Mouse (Mus musculus) adrenal gland, postnatal 10 days (tissue): ENCODE data around the gene Rgs13. TPM values are rescaled to one million over a fixed set of nuclear protein-coding genes. Genes with fewer than 3 reads are reported as not detected.

ENCODE experiments used
- DNase-seq: peaks from one replicate; pipeline ENCODE4 v3.0.0; 2021; ENCODE audit warnings: mixed read lengths
- long read RNA-seq, 2 experiments: library from polyadenylated mRNA; stranded (forward); transcript quantifications; one replicate each; pipeline ENCODE4 v2.0.0; 2021
- total RNA-seq, 2 experiments: library from RNA; stranded (reverse); gene quantifications; 2 replicates each; pipeline ENCODE4 v1.2.3; 2021

Rgs13 gene
- total RNA-seq: not detected
- long read RNA-seq, experiment 1: 0 reads
- long read RNA-seq, experiment 2: 0 reads

DNA sequence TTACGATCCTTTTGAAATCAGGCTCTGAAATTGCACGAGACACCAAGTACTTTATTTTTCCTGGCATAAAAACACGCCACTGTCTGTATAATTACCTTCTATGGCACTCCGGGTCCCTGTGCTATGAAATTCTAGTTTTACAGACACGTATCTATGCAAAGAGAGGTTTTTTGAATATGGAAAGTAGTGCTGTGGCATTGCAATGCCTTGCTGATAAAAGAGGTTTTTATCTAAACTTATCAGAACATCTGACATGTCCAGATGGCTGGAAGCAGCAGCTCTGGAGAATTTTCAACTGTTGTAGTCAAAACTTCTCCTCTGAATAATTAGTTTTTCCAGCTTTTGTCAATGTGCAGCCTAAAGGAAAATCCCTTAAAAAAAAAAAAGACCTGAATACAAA is at the start of gene Rgs13:
Gene Rgs13 (minus strand): TSS at position 207 of the 400 bp plus-strand sequence.
- DNase-seq: no peak

DNA sequence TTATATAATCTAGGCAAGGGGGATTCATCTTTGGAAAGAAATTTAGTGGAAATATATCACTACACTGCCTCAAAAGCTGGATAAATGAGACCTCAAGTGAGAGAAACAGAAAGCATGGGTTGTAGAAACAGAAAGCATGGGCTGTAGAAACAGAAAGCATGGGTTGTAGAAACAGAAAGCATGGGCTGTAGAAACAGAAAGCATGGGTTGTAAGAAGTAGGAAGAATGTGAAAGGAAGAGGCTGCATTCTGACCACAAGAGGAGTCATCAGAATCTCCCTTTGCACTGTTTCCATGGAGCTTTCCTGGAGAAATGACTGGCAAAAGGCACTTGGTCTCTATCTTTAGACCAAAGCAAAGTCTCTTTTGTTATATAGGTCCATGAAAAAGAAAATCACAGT is 38.1 kb upstream of the Rgs13 start:
- DNase-seq: no peak

GRCm38 (mm10) chr1:144210912-144211311 is 33.7 kb upstream of the Rgs13 start:
- DNase-seq: no peak

DNA sequence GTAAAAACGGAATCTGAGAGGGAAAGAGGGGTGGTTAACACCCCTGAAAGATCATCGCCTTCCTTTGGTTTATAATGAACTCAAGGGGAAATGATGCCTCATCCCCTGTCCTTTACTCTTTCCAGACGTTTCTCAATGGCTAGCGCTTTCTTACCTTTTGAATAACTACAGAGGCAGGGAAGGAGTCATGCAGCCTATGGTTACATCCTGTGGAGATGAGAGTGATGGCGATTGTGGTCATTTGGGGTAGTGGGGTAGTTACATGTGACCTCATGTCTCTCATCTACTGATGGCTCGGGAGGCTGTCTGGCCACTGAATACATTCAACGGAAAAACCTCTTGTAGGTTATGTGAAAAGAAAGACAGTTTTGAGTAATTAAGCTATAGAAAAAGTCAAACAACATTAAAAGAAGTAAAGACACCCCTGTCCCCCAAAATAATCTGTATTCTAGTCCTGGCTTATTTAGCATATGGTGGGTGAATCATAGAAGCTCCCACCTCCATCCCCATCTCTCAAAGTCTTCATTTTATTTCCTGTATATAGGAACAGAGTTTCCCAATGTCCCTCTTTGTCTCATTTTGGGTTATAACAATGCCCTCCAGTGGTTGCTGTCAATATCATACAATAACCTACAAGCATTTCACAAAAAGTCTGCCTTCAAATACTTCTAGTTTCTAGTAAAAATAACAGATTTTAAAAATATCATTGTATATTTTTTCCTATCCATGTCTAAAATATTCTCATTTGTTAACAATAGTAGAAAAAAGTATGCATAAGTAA is 29.3 kb upstream of the Rgs13 start:
- DNase-seq: no peak

DNA sequence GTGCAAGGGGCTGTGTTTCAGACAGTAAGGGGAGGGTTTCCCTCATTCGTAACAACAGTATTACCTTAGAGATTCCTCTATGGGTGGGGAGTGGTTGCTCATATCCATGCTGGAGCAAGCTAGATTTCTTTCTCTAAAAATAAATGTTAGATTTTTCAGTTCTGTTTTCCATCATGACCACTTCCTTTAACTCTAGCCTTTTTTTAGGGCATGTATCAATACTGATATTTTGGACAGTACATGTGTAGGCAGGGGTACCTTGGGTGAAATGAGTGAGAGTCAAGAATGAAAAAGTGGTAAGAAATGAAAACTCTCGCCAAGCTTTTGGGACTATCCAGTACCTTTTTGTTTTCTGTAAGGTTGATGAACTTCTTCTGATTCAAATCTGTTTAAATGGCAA is 27.6 kb upstream of the Rgs13 start:
- DNase-seq: no peak

DNA sequence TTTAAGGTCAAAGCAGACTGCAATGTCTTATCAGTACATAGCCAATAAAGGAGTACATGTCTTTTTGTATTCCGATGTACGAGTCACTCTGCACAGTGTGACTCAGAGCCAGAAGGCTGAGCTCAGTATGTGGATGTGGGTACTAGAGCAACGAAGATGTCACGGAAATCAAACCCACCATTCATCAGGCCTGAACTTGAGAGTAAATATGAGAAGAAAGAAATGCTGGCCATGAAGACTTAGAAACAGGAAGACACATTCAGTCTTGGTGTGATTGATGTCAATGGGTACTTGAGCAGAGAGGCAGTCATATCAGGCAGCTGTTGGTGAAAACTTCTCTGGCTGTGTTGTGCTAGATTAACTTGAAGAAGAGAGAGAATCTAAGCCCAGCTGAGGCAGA is 25.8 kb upstream of the Rgs13 start:
- DNase-seq: no peak

DNA sequence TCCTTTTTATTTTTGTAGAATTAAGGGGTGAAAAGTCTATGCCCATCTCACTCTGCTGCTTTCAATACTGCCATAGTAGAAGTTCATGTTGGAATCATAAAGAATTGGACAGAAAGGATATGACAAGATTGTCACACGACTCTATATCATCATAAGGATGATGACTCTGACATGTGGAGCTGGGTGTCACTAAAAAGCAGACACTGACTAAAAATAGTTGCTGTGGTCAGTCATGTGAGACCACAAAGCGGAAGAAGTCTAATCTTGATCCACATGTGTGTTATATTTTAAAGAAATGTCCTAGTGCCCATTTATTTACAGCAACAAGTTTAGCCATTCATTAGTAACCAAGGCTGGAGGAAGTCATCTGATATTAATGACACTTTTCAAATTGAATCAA is 23.3 kb upstream of the Rgs13 start:
- DNase-seq: no peak

DNA sequence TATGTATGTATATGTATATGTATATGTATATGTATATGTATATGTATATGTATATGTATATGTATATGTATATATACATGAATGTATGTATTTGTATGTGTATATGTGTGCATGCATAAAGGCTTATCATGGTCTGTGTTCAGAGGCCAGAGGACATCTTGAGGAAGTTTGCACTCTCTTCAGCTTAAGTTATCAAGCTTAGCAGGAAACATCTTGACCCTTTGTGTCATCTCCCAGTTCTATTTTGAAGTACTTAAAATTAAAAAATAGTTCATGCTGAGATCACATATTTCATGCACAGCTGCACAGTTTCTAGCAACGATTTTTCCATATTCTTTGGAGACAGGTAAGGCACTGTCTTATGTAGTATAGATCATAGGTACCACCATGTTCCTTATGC is 22.4 kb upstream of the Rgs13 start:
- no peak for DNase-seq

DNA sequence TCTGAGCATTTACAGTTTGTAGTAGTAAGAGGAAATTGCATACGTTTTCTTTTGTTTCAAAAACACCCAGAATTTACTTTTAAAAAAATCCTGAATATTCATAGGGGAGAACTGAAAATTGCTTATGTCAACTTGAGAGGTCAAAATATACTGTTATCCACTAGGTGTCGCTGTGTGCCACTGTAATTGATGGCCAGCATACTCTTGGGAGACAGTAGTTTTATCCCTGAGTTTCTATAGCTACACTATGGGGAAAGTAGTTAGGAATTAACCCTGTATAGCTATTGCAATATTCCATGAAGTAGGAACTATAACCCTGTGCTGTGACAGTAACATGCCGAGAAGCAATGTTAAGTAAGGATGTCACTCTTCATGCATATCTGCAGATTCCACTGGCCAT is 20.5 kb upstream of the Rgs13 start:
- DNase-seq: peak; percentile 54

GRCm38 (mm10) chr1:144186655-144187396 is 9.7 kb upstream of the Rgs13 start:
- no peak for DNase-seq

- no peak for DNase-seq
These were observed 8.0 kb upstream of the Rgs13 start for GRCm38 (mm10) chr1:144184955-144185715.

DNA sequence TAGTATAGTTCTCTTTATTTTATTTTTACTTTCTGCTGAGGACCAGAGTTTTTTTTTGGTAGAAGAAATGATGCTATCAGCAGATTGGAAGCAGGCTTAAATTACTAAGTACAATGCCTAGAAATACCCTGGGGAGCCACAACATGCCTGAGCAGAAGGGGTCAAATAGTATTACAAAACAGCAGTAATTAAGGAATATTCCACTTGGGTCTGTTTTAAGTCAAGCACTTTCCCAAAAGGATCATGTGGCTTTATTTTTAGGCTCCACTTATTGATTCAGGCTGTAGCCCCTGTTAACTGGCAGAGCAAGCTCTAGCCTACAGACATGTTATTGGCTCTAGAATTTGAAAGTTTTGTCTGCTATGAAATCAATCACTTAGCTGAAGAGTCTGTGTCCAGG is 6.5 kb upstream of the Rgs13 start:
- no peak for DNase-seq

GRCm38 (mm10) chr1:144179559-144179958 is 2.4 kb upstream of the Rgs13 start:
- DNase-seq: no peak

- DNase-seq: no peak
These were observed 1.2 kb upstream of the Rgs13 start for GRCm38 (mm10) chr1:144178281-144178957.

- DNase-seq: no peak
These were observed 448 bp upstream of the Rgs13 start for GRCm38 (mm10) chr1:144177620-144178019.

DNA sequence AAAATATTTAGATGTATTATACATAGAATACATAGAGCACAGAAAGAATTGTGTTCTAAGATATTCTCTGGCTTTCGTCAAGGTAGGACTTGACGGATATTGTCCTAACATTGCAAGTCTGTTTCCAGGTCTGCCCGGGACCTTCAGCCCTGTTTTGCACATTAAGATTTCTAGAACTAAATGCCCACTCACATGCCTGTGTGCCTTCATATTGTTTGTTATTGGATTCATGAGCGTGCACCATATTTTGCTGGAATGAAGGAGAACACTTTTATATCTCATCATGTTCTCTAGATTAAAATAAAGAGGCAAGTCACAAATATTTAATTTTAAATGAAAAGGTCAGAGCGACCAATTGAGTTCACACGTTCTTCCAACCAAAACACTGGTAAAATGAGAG is 2.4 kb downstream of the Rgs13 start:
- DNase-seq: no peak

GRCm38 (mm10) chr1:144173568-144174036 is 3.6 kb downstream of the Rgs13 start:
- DNase-seq: no peak

DNA sequence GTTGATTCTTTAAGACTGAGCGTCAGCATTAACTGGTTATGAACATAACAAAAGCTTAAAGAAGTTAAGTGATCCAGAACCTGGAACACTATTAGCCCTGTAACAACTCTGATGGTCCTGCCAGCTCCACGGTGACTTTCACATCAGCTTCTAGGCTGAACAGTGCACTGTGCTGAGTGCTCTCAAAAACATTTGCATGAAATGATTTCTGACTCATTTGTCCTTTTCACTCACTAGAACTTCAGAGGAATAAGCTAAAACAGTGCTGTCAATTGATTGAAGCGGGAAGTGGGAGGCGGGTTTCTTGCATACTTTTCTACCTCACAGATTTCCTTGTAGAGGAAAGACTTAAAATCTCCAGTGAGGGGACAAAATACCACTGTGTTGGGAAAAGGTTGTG is 8.3 kb downstream of the Rgs13 start:
- DNase-seq: no peak

DNA sequence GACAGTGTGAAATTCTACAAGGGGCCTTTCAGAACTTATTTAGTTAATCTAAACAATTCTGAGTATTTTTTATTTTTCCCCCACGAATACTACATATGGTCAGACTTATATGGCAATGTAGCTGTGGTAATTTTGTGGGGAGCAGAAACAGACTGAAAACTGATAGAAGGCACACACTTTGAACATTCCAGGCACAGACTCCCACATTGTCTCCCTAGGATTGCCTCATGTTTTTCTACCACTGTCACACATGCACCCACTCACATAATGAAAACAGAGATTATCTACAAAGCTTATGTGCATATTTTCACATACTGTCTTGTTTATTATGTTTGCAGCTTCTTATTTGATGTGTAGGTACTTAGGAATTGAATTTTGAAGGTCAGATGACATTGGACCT is 9.4 kb downstream of the Rgs13 start:
- DNase-seq: no peak

GRCm38 (mm10) chr1:144166897-144167296 is 10.3 kb downstream of the Rgs13 start:
- no peak for DNase-seq

DNA sequence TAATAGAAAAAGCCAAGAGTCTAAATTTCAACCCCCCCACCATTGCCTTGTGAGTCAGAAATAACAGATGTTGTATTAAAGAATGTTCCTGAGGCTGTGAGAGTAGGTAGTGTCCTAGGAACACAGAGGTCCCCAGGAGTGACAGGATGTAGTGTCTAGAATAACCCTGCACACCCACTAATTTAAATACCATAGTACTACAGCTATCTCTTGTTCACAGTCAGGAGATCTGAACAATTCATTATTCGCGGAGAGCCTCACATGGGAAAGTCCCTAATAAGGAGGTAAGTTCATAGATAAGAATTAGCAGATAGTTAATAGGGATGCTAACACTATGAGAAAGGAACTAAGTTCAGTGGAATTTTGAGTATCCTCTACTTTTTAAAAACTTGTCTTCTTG is 10.9 kb downstream of the Rgs13 start:
- no peak for DNase-seq

- no peak for DNase-seq
These were observed 24.6 kb downstream of the Rgs13 start for GRCm38 (mm10) chr1:144152526-144152925.
